Mouse (Mus musculus) cortical plate, adult 2 months (tissue): Measurements from ENCODE around the gene Grin2b.

Experiments
- CTCF ChIP-seq: fragments of 200-500 bp; IDR thresholded peaks from 2 replicates; pipeline ENCODE4 v1.5.1; 2011; ENCODE audit warnings: mild to moderate bottlenecking, control low read depth, low read length; ENCODE audit not compliant: insufficient read depth; ENCODE audit errors: extremely low read depth
- POLR2A ChIP-seq: fragments of 200-500 bp; IDR thresholded peaks from 2 replicates; pipeline ENCODE4 v1.6.1; 2011; ENCODE audit warnings: mild to moderate bottlenecking, low read length, control low read depth; ENCODE audit not compliant: insufficient read depth; ENCODE audit errors: extremely low read depth

DNA sequence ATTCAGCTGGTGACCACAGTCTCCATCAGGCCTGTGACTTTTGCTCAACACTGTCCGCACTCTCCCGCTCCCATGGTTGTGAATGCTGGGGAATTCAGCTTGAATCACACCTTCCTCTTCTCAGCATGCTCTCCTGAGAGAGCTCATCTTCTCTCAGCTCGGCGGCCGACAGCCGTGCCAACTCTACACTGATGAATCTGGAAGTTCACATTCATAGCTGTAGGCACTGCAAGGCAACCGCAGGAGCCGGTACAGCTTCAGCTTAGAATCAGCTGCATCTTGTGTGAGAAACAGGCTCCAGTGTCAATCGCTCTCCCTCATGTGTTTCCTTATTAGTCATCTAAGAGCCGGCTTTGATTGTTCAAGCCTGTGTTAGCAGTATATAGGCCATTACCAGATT is 272.9 kb downstream of the Grin2b start:
- TF ChIP-seq CTCF: no peak
- TF ChIP-seq POLR2A: peak; percentile 26; the same call in 1 of the 2 replicates
